Mouse (Mus musculus) CH12.LX (cell line): Measurements from ENCODE around the gene Ipo7. TPM values are rescaled to one million over a fixed set of nuclear protein-coding genes. Genes with fewer than 3 reads are reported as not detected.

Experiments used
- DNase-seq: peaks from one replicate; pipeline ENCODE4 v3.0.0-alpha.2; 2013; ENCODE audit errors: extremely low read depth
- H3K27ac ChIP-seq: 2 replicates; pipeline ENCODE4 v1.5.1; 2012; ENCODE audit warnings: low read depth, mild to moderate bottlenecking, control low read depth, moderate library complexity; ENCODE audit not compliant: insufficient read depth
- H3K27me3 ChIP-seq: replicated peaks from 2 replicates; pipeline ENCODE3; 2012; ENCODE audit warnings: inconsistent platforms
- H3K36me3 ChIP-seq, 2 experiments: replicated peaks in 1 of 2; 2 replicates each; pipeline versions ENCODE3 to v1.6.1; 2012; ENCODE audit warnings: inconsistent platforms in 1 of 2, low read length in 1 of 2, mild to moderate bottlenecking in 1 of 2, mixed read lengths in 1 of 2, moderate library complexity in 1 of 2; ENCODE audit not compliant: control insufficient read depth in 1 of 2, insufficient read depth in 1 of 2
- H3K4me1 ChIP-seq, 2 experiments: 2 replicates each; pipeline ENCODE4 v1.6.1; 2012; ENCODE audit warnings: inconsistent platforms in 1 of 2, moderate library complexity in 1 of 2; ENCODE audit not compliant: insufficient read depth in 2 of 2, control insufficient read depth in 1 of 2
- H3K4me2 ChIP-seq: 2 replicates; pipeline ENCODE4 v1.6.1; 2012; ENCODE audit warnings: low read depth, mild to moderate bottlenecking, control low read depth; ENCODE audit not compliant: poor library complexity, insufficient read depth, severe bottlenecking
- H3K4me3 ChIP-seq, 3 experiments: fragments of 150-350 bp in 1 of 3; sonication (generic) in 1 of 3; replicated peaks in 1 of 3; 2 replicates each; pipeline versions ENCODE3 to v1.5.1; 2011 to 2012; ENCODE audit warnings: low read depth in 2 of 3, low read length in 2 of 3, mild to moderate bottlenecking in 2 of 3, moderate library complexity in 2 of 3, control low read depth in 1 of 3, improper control_type of control experiment in 1 of 3, inconsistent platforms in 1 of 3, mixed read lengths in 1 of 3; ENCODE audit not compliant: poor library complexity in 1 of 3
- H3K79me2 ChIP-seq: replicated peaks from 2 replicates; pipeline ENCODE4 v1.6.1; 2012; ENCODE audit warnings: mild to moderate bottlenecking, moderate library complexity; ENCODE audit not compliant: control insufficient read depth, poor library complexity, insufficient read depth, severe bottlenecking; ENCODE audit errors: extremely low read depth
- H3K9ac ChIP-seq: 2 replicates; pipeline ENCODE4 v1.6.1; 2012; ENCODE audit warnings: low read depth, mild to moderate bottlenecking, control low read depth, moderate library complexity; ENCODE audit not compliant: insufficient read depth
- H3K9me3 ChIP-seq: replicated peaks from 2 replicates; pipeline ENCODE3; 2012; ENCODE audit warnings: low read length, inconsistent platforms, mixed read lengths
- BHLHE40 ChIP-seq: IDR thresholded peaks from 2 replicates; pipeline ENCODE4 v1.6.1; 2011; ENCODE audit warnings: mild to moderate bottlenecking, low read depth, low read length, improper control_type of control experiment
- CHD1 ChIP-seq: IDR thresholded peaks from 2 replicates; pipeline ENCODE4 v1.6.1; 2012; ENCODE audit warnings: low read depth, low read length, improper control_type of control experiment, inconsistent platforms
- CHD2 ChIP-seq: IDR thresholded peaks from 2 replicates; pipeline ENCODE4 v1.6.1; 2011; ENCODE audit warnings: low read length, improper control_type of control experiment
- E2F4 ChIP-seq: IDR thresholded peaks from 2 replicates; pipeline ENCODE4 v1.6.1; 2011; ENCODE audit warnings: low read depth, low read length, improper control_type of control experiment; ENCODE audit not compliant: insufficient replicate concordance
- EP300 ChIP-seq: IDR thresholded peaks from 2 replicates; pipeline ENCODE4 v1.6.1; 2011; ENCODE audit warnings: low read length, improper control_type of control experiment
- GABPA ChIP-seq: IDR thresholded peaks from 2 replicates; pipeline ENCODE4 v1.6.1; 2012; ENCODE audit warnings: low read depth, low read length, improper control_type of control experiment, inconsistent platforms; ENCODE audit not compliant: insufficient replicate concordance
- HCFC1 ChIP-seq: IDR thresholded peaks from 2 replicates; pipeline ENCODE4 v1.6.1; 2012; ENCODE audit warnings: low read depth, mild to moderate bottlenecking, inconsistent platforms, low read length, improper control_type of control experiment
- IRF4 ChIP-seq: IDR thresholded peaks from 2 replicates; pipeline ENCODE4 v1.6.1; 2014; ENCODE audit warnings: low read depth, mild to moderate bottlenecking, inconsistent platforms, low read length, improper control_type of control experiment
- JUND ChIP-seq: conservative IDR thresholded peaks from 2 replicates; pipeline ENCODE4 v1.6.1; 2011; ENCODE audit warnings: low read depth, low read length, improper control_type of control experiment
- MAFK ChIP-seq: IDR thresholded peaks from 2 replicates; pipeline ENCODE4 v1.6.1; 2011; ENCODE audit warnings: low read length, improper control_type of control experiment; ENCODE audit not compliant: insufficient replicate concordance
- MAZ ChIP-seq: IDR thresholded peaks from 2 replicates; pipeline ENCODE4 v1.6.1; 2012; ENCODE audit warnings: low read depth, mild to moderate bottlenecking, inconsistent platforms, low read length, improper control_type of control experiment, moderate library complexity
- MEF2A ChIP-seq: IDR thresholded peaks from 2 replicates; pipeline ENCODE4 v1.6.1; 2014; ENCODE audit warnings: low read depth, mild to moderate bottlenecking, inconsistent platforms, low read length, improper control_type of control experiment, borderline replicate concordance
- NRF1 ChIP-seq: IDR thresholded peaks from 2 replicates; pipeline ENCODE4 v1.6.1; 2014; ENCODE audit warnings: low read depth, mild to moderate bottlenecking, inconsistent platforms, low read length, improper control_type of control experiment, moderate library complexity
- PAX5 ChIP-seq: IDR thresholded peaks from 2 replicates; pipeline ENCODE4 v1.6.1; 2012; ENCODE audit warnings: low read length, inconsistent platforms, mixed read lengths
- RAD21 ChIP-seq: IDR thresholded peaks from 2 replicates; pipeline ENCODE4 v1.6.1; 2011; ENCODE audit warnings: low read depth, mild to moderate bottlenecking, low read length, improper control_type of control experiment, moderate library complexity
- RCOR1 ChIP-seq: conservative IDR thresholded peaks from 2 replicates; pipeline ENCODE4 v1.6.1; 2012; ENCODE audit warnings: low read depth, mild to moderate bottlenecking, inconsistent platforms, low read length, improper control_type of control experiment
- SIN3A ChIP-seq: IDR thresholded peaks from 2 replicates; pipeline ENCODE4 v1.6.1; 2012; ENCODE audit warnings: low read length, improper control_type of control experiment, inconsistent platforms
- TBP ChIP-seq: conservative IDR thresholded peaks from 2 replicates; pipeline ENCODE4 v1.6.1; 2011; ENCODE audit warnings: low read depth, low read length, improper control_type of control experiment
- UBTF ChIP-seq: IDR thresholded peaks from 2 replicates; pipeline ENCODE4 v1.6.1; 2012; ENCODE audit warnings: low read depth, mild to moderate bottlenecking, inconsistent platforms, low read length, improper control_type of control experiment, moderate library complexity
- USF2 ChIP-seq: conservative IDR thresholded peaks from 2 replicates; pipeline ENCODE4 v1.6.1; 2011; ENCODE audit warnings: low read depth, low read length, improper control_type of control experiment
- ZKSCAN1 ChIP-seq: IDR thresholded peaks from 2 replicates; pipeline ENCODE4 v1.6.1; 2012; ENCODE audit warnings: low read depth, inconsistent platforms, low read length, improper control_type of control experiment, borderline replicate concordance
- ZNF384 ChIP-seq: IDR thresholded peaks from 2 replicates; pipeline ENCODE4 v1.6.1; 2012; ENCODE audit warnings: low read depth, low read length, improper control_type of control experiment, inconsistent platforms
- dilution Hi-C: fragments of 300-500 bp; cut with MboI; formaldehyde crosslinking; loops from 2 replicates; pipeline ENCODE4 v1.14.3; 2020; ENCODE audit warnings: low sequenced_read_pairs; ENCODE audit not compliant: extremely low pct_unique_long_range_greater_than_20kb, extremely low pct_ligation_motif_present
- in situ Hi-C: fragments of 300-500 bp; cut with MboI; formaldehyde crosslinking; loops from 3 replicates; pipeline ENCODE4 v1.14.3; 2019; ENCODE audit warnings: low sequenced_read_pairs, low pct_ligation_motif_present, low pct_unique_long_range_greater_than_20kb, mixed read lengths
- polyA plus RNA-seq: library from polyadenylated mRNA; unstranded; fragments of >175 nt; gene quantifications from 2 replicates; pipeline ENCODE4 v1.2.1, GENCODE M21; 2012; ENCODE audit warnings: low read depth; ENCODE audit not compliant: insufficient read length
- total RNA-seq, 2 experiments: library from RNA; depleted of rRNA; stranded (reverse); fragments of 300-350 nt in 1 of 2; fragments of >200 nt in 1 of 2; gene quantifications; 2 replicates each; pipeline ENCODE4 v1.2.3; 2012 to 2014

The Ipo7 gene
- total and polyA plus RNA-seq, 3 experiments, result 126 to 183 (median 181) TPM

- in situ Hi-C loops, result no loop called here
- Histone ChIP-seq H3K27ac (no peak overlapping the region), H3K36me3 (no peaks in the 10 kb centered on the region), H3K79me2 (no peaks in the 10 kb centered on the region), H3K4me1 (peaks cover 0 to 17% of the 10 kb centered on the region in 2 experiments; a peak in 2 of 4 replicates), H3K4me3 (no peak overlapping the region), H3K9me3 (no peaks in the 10 kb centered on the region), H3K27me3 (no peaks in the 10 kb centered on the region), H3K9ac (no peak overlapping the region), H3K4me2 (no peak overlapping the region)
- DNase-seq, result no peak
- dilution Hi-C loops, result no loop called here
- no peak for TF ChIP-seq RAD21
Measured at GRCm38 (mm10) chr7:110005976-110006375, 12.1 kb upstream of the Ipo7 start.

GRCm38 (mm10) chr7:110006471-110007195, 11.4 kb upstream of the Ipo7 start:
- no peak overlapping the region for H3K4me3 ChIP-seq
- H3K27me3 ChIP-seq, result no peaks in the 10 kb centered on the region
- H3K79me2 ChIP-seq, result no peaks in the 10 kb centered on the region
- DNase-seq, result peak; percentile 24
- dilution Hi-C loops (no loop called here), in situ Hi-C loops (no loop called here)
- H3K9ac ChIP-seq, result no peak overlapping the region
- H3K4me2 ChIP-seq, result no peak overlapping the region
- no peaks in the 10 kb centered on the region for H3K36me3 ChIP-seq
- TF ChIP-seq RCOR1 (no peak), BHLHE40 (no peak), PAX5 (no peak), MEF2A (no peak), HCFC1 (no peak), JUND (no peak), CHD2 (no peak), NRF1 (no peak), TBP (no peak), IRF4 (no peak), GABPA (no peak)
- H3K9me3 ChIP-seq, result no peaks in the 10 kb centered on the region
- H3K4me1 ChIP-seq, result peaks cover 0 to 17% of the 10 kb centered on the region in 2 experiments; a peak in 2 of 4 replicates
- no peak overlapping the region for H3K27ac ChIP-seq

GRCm38 (mm10) chr7:110008513-110008912, 9.6 kb upstream of the Ipo7 start:
- in situ Hi-C loops (no loop called here), dilution Hi-C loops (no loop called here)
- no peaks in the 10 kb centered on the region for H3K36me3 ChIP-seq
- DNase-seq, result no peak
- no peak overlapping the region for H3K27ac ChIP-seq
- no peaks in the 10 kb centered on the region for H3K27me3 ChIP-seq
- no peak overlapping the region for H3K4me3 ChIP-seq
- no peak overlapping the region for H3K9ac ChIP-seq
- no peaks in the 10 kb centered on the region for H3K79me2 ChIP-seq
- H3K4me1 ChIP-seq, result peaks cover 0 to 17% of the 10 kb centered on the region in 2 experiments; a peak in 2 of 4 replicates
- TF ChIP-seq RAD21, result no peak
- no peak for TF ChIP-seq MAFK
- TF ChIP-seq JUND, result no peak
- TF ChIP-seq EP300, result no peak
- no peak for TF ChIP-seq SIN3A
- no peak for TF ChIP-seq ZKSCAN1
- no peak for TF ChIP-seq CHD1
- TF ChIP-seq ZNF384, result no peak
- TF ChIP-seq E2F4, result no peak
- TF ChIP-seq RCOR1, result no peak
- no peak for TF ChIP-seq MAZ
- no peak for TF ChIP-seq USF2
- no peak for TF ChIP-seq UBTF
- TF ChIP-seq TBP, result no peak
- no peak overlapping the region for H3K4me2 ChIP-seq
- H3K9me3 ChIP-seq, result no peaks in the 10 kb centered on the region
